Mouse (Mus musculus) heart, embryonic 12.5 days (tissue): Measurements from ENCODE around the gene Zfp697. TPM values are rescaled to one million over a fixed set of nuclear protein-coding genes. Genes with fewer than 3 reads are reported as not detected.
"Not testable (repeated sequence)": the region's sequence is repeated elsewhere in the genome, so short reads cannot be mapped to it uniquely, and the experiment has no call there.

ENCODE experiments used
- ATAC-seq: fragments of 200-750 bp; cut with Nextera tagmentation; 2 replicates; pipeline ENCODE4 v1.8.0; 2017; ENCODE audit warnings: moderate TSS enrichment, moderate library complexity; ENCODE audit not compliant: insufficient number of reproducible peaks, low FRiP score
- H3K27ac ChIP-seq: fragments of 300-500 bp; sonication (generic); 2 replicates; pipeline ENCODE4 v1.5.1; 2016; ENCODE audit warnings: mild to moderate bottlenecking, moderate library complexity; ENCODE audit not compliant: poor library complexity, severe bottlenecking
- H3K27me3 ChIP-seq: fragments of 300-500 bp; sonication (generic); replicated peaks from 2 replicates; pipeline ENCODE4 v1.6.1; 2016; ENCODE audit warnings: mild to moderate bottlenecking, moderate library complexity
- H3K36me3 ChIP-seq: fragments of 300-500 bp; sonication (generic); 2 replicates; pipeline ENCODE4 v1.6.1; 2016; ENCODE audit warnings: mild to moderate bottlenecking, moderate library complexity
- H3K4me1 ChIP-seq: fragments of 300-500 bp; sonication (generic); replicated peaks from 2 replicates; pipeline ENCODE4 v1.6.1; 2016; ENCODE audit warnings: mild to moderate bottlenecking
- H3K4me2 ChIP-seq: fragments of 300-500 bp; sonication (generic); 2 replicates; pipeline ENCODE4 v1.6.1; 2016; ENCODE audit warnings: mild to moderate bottlenecking, moderate library complexity
- H3K4me3 ChIP-seq: fragments of 300-500 bp; sonication (generic); 2 replicates; pipeline ENCODE4 v1.5.1; 2016; ENCODE audit warnings: mild to moderate bottlenecking
- H3K9ac ChIP-seq: fragments of 300-500 bp; sonication (generic); 2 replicates; pipeline ENCODE4 v1.6.1; 2016; ENCODE audit warnings: mild to moderate bottlenecking, moderate library complexity
- H3K9me3 ChIP-seq: fragments of 300-500 bp; sonication (generic); replicated peaks from 2 replicates; pipeline ENCODE4 v1.6.1; 2016; ENCODE audit warnings: mild to moderate bottlenecking, moderate library complexity
- WGBS: fragments of 180-500 bp; shearing (Covaris S2); methylation state at CpG from one replicate; pipeline ENCODE4 v1.1.7; 2016; 5-methylcytosine and 5-hydroxymethylcytosine counted together
- polyA plus RNA-seq: library from polyadenylated mRNA; unstranded; fragments of >200 nt; fragmentation: Nextera tagmentation; extraction: Ambion mirVana; gene quantifications from 2 replicates; pipeline ENCODE4 v1.2.1, GENCODE M21; 2016

The Zfp697 gene
- polyA plus RNA-seq, 1 experiment from 2014 or later, result 8.0 TPM

DNA sequence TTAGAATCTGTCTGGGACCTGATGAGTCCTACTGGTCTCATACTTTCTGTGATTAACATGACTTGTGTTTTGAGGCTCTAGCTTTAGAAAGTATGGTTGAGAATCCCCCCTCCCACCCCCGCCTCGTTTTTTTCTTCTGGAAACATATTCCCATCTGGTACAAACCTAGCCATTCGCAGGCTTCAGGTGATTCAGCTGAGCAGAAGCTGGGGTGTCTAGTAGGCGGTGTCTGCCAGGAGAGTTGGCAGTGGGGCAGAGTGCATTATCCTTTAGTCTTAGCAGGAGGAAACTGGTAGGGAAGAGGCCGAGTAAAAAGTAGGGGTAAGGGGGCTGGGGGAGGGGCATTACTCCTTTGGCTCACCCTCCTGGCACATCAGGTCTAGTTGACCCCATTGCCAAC, 44.5 kb downstream of the Zfp697 start:
- 46% methylated on average over 5 of the region's 5 CpGs for WGBS
- peaks cover 10% of the 10 kb centered on the region; the same call in 1 of the 2 replicates for H3K27me3 ChIP-seq
- peaks cover 8% of the 10 kb centered on the region for H3K36me3 ChIP-seq
- peak overlapping the region; percentile 72 for H3K4me3 ChIP-seq
- H3K4me1 ChIP-seq, result peaks cover 23% of the 10 kb centered on the region
- no peak overlapping the region for H3K27ac ChIP-seq
- H3K4me2 ChIP-seq, result peak overlapping the region; percentile 99
- peak overlapping the region; percentile 77 for H3K9ac ChIP-seq
- H3K9me3 ChIP-seq, result no peaks in the 10 kb centered on the region
- ATAC-seq, result no peak

DNA sequence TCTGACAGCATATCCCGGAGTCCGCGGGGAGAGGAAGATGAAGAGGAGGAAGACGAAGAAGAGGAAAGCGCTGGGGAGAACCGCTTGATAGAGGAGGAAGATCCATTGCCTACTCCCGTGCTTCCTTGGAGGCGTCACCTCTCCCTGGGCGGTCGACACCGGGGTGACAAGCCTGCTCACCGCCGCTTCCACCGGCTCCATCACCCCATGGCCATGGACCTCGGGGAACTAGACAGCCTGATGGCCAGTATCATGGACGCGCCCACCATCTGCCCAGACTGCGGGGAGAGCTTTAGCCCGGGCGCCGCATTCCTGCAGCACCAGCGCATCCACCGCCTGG, 45.0 kb downstream of the Zfp697 start:
- no peak; the same call in none of the 2 replicates for ATAC-seq
- H3K9ac ChIP-seq, result peak overlapping the region; percentile 77
- WGBS, result 1% methylated on average over 23 of the region's 23 CpGs

DNA sequence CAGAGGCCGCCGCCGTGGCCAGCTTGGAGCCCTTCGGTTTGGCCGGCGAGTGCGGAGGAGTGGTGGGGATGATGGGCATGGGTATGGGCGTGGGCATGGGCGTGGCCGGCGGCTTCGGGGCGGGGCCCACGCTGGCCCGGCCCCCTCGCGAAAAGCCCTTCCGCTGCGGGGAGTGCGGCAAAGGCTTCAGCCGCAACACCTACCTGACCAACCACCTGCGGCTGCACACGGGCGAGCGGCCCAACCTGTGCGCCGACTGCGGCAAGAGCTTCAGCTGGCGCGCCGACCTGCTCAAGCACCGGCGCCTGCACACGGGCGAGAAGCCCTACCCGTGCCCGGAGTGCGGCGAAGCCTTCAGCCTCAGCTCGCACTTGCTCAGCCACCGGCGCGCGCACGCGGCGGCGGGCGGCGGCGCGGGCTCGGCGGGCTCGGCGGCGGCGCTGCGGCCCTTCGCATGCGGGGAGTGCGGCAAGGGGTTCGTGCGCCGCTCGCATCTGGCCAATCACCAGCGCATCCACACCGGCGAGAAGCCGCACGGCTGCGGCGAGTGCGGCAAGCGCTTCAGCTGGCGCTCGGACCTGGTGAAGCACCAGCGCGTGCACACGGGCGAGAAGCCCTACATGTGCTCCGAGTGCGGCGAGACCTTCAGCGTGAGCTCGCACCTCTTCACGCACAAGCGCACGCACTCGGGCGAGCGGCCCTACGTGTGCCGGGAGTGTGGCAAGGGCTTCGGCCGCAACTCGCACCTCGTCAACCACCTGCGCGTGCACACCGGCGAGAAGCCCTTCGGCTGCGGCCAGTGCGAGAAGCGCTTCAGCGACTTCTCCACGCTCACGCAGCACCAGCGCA, 45.6 kb downstream of the Zfp697 start:
- peak; percentile 91 for ATAC-seq
- H3K27me3 ChIP-seq, result peaks cover 10% of the 10 kb centered on the region; the same call in 1 of the 2 replicates
- no peaks in the 10 kb centered on the region for H3K9me3 ChIP-seq
- peaks cover 23% of the 10 kb centered on the region for H3K4me1 ChIP-seq
- peaks cover 8% of the 10 kb centered on the region for H3K36me3 ChIP-seq
- WGBS, result under 1% methylated on average over 110 of the region's 110 CpGs
- peak overlapping the region; percentile 77 for H3K9ac ChIP-seq
- peak overlapping the region; percentile 99 for H3K4me2 ChIP-seq
- no peak overlapping the region for H3K27ac ChIP-seq
- H3K4me3 ChIP-seq, result peak overlapping the region; percentile 72

More for the DNA sequence above, 45.0 kb downstream of the Zfp697 start:
- no peaks in the 10 kb centered on the region for H3K9me3 ChIP-seq
- no peak overlapping the region for H3K27ac ChIP-seq
- peak overlapping the region; percentile 72 for H3K4me3 ChIP-seq
- H3K36me3 ChIP-seq, result peaks cover 8% of the 10 kb centered on the region
- H3K4me2 ChIP-seq, result peak overlapping the region; percentile 99
- peaks cover 23% of the 10 kb centered on the region for H3K4me1 ChIP-seq
- H3K27me3 ChIP-seq, result peaks cover 10% of the 10 kb centered on the region; the same call in 1 of the 2 replicates

DNA sequence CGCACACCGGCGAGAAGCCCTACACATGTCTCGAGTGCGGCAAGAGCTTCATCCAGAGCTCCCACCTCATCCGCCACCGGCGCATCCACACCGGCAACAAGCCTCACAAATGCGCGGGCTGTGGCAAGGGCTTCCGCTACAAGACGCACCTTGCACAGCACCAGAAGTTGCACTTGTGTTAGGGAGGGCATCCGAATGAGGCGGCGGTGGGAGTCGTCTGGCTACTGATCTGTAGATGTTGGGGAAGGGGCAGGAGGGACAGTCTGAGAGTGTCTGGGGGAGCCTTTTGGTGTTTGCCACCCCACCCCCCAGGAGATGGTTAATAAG, 46.2 kb downstream of the Zfp697 start:
- Histone ChIP-seq H3K4me1 (peaks cover 23% of the 10 kb centered on the region), H3K27me3 (peaks cover 10% of the 10 kb centered on the region; the same call in 1 of the 2 replicates), H3K9ac (peak overlapping the region; percentile 77), H3K9me3 (no peaks in the 10 kb centered on the region), H3K4me2 (peak overlapping the region; percentile 99), H3K36me3 (peaks cover 8% of the 10 kb centered on the region), H3K27ac (no peak overlapping the region), H3K4me3 (peak overlapping the region; percentile 72)
- ATAC-seq, result no peak
- 8% methylated on average over 17 of the region's 17 CpGs for WGBS

- peaks cover 24% of the 10 kb centered on the region for H3K4me1 ChIP-seq
- H3K4me3 ChIP-seq, result peak overlapping the region; percentile 72; the same call in 1 of the 2 replicates
- peaks cover 10% of the 10 kb centered on the region; the same call in 1 of the 2 replicates for H3K27me3 ChIP-seq
- no peak for ATAC-seq
- WGBS, result 26% methylated on average over 8 of the region's 8 CpGs
- no peaks in the 10 kb centered on the region for H3K9me3 ChIP-seq
- no peak overlapping the region for H3K27ac ChIP-seq
- H3K4me2 ChIP-seq, result peak overlapping the region; percentile 99
- no peak overlapping the region for H3K9ac ChIP-seq
- H3K36me3 ChIP-seq, result peaks cover 8% of the 10 kb centered on the region
Measured at GRCm38 (mm10) chr3:98428928-98429525, 46.8 kb downstream of the Zfp697 start.

GRCm38 (mm10) chr3:98434088-98434816, 52.0 kb downstream of the Zfp697 start:
- 0 out of 2 replicates have a peak, but pooled peaks cover 3% of the 10 kb centered on the region for H3K9me3 ChIP-seq
- no peak for ATAC-seq
- H3K27ac ChIP-seq, result no peak overlapping the region
- no peak overlapping the region for H3K4me2 ChIP-seq
- 0 out of 2 replicates have a peak, but pooled peaks cover 7% of the 10 kb centered on the region for H3K4me1 ChIP-seq
- H3K4me3 ChIP-seq, result no peak overlapping the region
- H3K27me3 ChIP-seq, result no peaks in the 10 kb centered on the region
- no CpG with 5 or more reads among the region's 1 CpGs for WGBS
- H3K9ac ChIP-seq, result no peak overlapping the region
- H3K36me3 ChIP-seq, result no peaks in the 10 kb centered on the region

DNA sequence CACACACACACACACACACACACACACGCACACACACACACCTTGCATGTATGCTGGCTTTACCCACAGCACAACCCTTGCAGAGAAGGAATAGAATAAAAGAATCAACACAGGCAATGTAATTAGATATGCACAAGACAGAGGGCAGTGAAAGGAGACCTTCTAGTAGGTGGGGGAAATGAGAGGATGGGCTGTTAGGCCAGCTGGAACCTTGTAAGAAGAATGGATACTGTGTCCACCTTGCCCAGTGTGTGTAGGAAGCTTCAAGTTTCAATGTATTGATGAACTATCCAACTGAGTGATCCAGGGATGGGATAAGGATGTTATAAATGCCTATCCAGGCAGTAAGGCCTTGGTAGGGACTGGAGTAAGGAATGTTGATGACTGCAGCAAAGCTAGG, 52.8 kb downstream of the Zfp697 start:
- no peak for ATAC-seq
- Histone ChIP-seq H3K9me3 (0 out of 2 replicates have a peak, but pooled peaks cover 3% of the 10 kb centered on the region), H3K4me3 (no peak overlapping the region), H3K4me1 (0 out of 2 replicates have a peak, but pooled peaks cover 5% of the 10 kb centered on the region), H3K4me2 (no peak overlapping the region), H3K9ac (no peak overlapping the region), H3K36me3 (no peaks in the 10 kb centered on the region), H3K27me3 (no peaks in the 10 kb centered on the region), H3K27ac (no peak overlapping the region)
- WGBS, result 63% methylated on average over 1 of the region's 1 CpGs

DNA sequence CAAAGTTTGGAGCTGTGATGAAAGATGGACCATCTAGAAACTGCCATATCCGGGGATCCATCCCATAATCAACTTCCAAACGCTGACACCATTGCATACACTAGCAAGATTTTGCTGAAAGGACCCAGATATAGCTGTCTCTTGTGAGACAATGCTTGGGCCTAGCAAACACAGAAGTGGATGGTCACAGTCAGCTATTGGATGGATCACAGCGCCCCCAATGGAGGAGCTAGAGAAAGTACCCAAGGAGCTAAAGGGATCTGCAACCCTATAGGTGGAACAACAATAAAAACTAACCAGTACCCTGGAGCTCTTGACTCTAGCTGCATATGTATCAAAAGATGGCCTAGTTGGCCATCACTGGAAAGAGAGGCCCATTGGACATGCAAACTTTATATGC, 60.0 kb downstream of the Zfp697 start:
- not testable (repeated sequence) for H3K4me2 ChIP-seq, H3K27ac ChIP-seq, ATAC-seq, H3K4me1 ChIP-seq, H3K9me3 ChIP-seq, H3K4me3 ChIP-seq, H3K27me3 ChIP-seq, H3K9ac ChIP-seq, H3K36me3 ChIP-seq
- 38% methylated on average over 3 of the region's 3 CpGs for WGBS

DNA sequence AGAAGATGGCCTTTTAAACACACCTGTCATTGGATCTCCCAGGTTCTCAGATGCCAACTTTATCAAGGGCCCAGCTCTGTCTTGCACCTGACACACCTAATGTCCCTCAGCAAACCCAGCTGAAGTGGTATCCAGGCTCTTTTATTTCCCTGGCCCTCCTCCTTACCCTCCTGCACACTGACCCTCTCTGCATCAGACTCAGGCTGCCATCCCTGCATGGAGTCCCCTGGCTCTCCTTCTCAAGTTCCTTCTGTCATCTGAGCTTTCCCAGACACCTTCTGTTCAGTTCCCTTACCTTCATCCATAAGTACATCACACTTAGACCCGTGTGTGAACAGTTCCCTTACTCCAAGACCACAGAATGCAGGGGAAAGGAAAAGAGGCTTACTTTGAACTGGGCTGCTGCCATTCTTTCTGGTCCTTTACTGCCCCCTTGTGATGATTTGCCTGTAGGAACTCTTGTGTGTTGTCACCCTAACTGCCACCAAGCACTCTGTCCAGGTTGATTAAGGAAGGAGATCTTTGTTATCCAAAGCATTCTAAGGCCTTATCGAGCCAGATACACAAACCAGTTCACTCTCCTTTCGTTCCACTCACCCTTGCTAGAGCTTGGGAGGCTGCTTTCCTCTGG, 61.0 kb downstream of the Zfp697 start:
- 6% methylated on average over 3 of the region's 3 CpGs for WGBS
- not testable (repeated sequence) for H3K9me3 ChIP-seq, H3K9ac ChIP-seq, H3K27ac ChIP-seq, H3K4me3 ChIP-seq, ATAC-seq, H3K4me2 ChIP-seq, H3K27me3 ChIP-seq, H3K36me3 ChIP-seq, H3K4me1 ChIP-seq

DNA sequence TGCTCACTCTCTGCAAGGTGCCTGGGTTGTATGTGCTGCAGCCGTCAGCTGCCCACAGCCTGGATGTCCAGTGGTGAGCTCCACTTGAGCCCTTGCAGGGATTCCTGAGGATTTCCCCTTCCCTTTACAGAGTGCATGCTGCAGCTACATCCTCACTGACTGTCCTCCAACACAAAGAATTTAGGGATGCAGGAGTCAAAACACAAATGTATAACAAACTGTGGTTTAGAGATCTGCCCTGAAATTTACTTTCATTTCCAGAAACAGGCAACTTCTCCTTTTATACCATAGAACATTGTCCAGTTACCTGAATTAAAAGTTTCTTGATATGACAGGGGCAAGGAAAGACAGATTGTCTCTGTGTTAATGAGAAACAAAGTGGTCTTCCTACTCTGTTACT, 61.7 kb downstream of the Zfp697 start:
- not testable (repeated sequence) for H3K27ac ChIP-seq, ATAC-seq, H3K27me3 ChIP-seq, H3K9ac ChIP-seq, H3K4me2 ChIP-seq, H3K4me3 ChIP-seq, H3K9me3 ChIP-seq, H3K4me1 ChIP-seq, H3K36me3 ChIP-seq
- WGBS, result 50% methylated on average over 1 of the region's 1 CpGs

- not testable (repeated sequence) for H3K4me3 ChIP-seq, H3K9ac ChIP-seq, H3K27me3 ChIP-seq, H3K9me3 ChIP-seq, H3K4me2 ChIP-seq, H3K4me1 ChIP-seq, H3K27ac ChIP-seq, ATAC-seq, H3K36me3 ChIP-seq
- 84% methylated on average over 5 of the region's 5 CpGs for WGBS
Measured at GRCm38 (mm10) chr3:98453786-98454185, 71.5 kb downstream of the Zfp697 start.
